Mouse (Mus musculus) cerebellum, adult 18-20 months (tissue): ENCODE data around the gene Ramp2.

ENCODE experiments used
- DNase-seq, 2 experiments: peaks; one replicate each; pipeline ENCODE4 v3.0.0; 2021

Gene Ramp2

DNA sequence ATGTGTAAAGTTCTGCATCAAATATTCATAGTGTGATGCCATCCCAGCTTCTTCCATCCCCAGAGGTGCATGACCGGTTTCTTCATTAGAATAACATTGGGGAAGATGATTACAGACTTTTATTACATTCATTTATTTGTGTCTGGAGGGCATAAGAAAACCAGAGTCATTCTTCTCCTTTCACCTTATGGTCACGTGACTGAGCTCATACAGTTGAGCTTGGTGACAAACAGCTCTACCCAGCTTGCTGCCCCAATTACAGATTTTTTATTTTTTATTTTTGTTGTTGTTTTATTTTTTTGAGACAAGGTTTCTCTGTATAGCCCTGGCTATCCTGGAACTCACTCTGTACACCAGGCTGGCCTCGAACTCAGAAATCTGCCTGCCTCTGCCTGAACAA, 26.6 kb downstream of the Ramp2 start:
- no peak for DNase-seq

DNA sequence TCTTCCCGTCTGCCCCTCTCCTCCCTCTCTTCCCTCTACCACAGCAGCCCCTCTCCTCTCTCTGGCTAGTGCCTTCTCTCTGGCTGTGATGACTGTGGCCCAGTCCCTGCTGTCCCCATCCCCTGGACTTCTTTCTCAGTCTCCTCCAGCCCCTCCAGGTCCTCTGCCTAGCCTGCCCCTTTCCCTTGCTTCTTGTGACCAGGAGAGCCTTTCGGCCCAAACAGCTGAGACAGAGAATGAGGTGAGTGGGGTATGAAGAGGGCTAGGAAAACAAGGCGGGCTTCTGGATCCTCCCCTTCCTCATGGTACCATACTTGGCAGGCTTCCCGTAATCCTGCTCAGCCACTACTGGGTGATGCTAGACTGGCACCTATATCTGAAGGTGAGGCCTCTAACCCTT, 29.5 kb downstream of the Ramp2 start:
- DNase-seq: no peak

DNA sequence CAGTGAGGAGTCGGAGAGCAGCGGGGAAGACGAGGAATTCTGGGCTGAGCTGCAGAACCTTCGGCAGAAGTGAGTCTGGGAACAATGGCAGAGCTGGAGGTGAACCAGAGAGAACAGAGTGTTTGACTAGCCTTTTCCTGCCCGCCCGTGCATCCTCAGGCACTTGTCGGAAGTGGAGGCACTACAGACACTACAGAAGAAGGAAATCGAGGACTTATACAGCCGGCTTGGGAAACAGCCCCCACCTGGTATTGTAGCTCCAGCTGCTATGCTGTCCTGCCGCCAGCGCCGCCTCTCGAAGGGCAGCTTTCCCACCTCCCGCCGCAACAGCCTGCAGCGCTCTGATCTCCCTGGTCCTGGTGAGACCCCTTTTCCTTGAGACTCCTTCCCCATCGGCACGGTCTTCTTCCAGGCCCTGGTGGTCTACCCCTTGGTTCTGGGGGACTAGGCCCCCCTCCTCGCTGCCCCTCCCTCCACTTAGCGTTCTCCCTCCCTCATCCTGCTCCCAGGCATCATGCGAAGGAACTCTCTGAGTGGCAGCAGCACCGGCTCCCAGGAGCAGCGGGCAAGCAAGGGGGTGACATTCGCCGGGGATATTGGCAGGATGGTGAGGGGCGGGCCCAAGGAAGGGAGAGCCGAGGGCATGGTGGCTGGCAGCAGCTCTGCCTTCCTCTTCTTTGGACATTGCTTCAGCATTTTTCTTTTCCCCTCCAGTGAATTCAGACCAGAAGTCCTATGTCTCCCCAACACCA, 30.7 kb downstream of the Ramp2 start:
- DNase-seq: no peak

DNA sequence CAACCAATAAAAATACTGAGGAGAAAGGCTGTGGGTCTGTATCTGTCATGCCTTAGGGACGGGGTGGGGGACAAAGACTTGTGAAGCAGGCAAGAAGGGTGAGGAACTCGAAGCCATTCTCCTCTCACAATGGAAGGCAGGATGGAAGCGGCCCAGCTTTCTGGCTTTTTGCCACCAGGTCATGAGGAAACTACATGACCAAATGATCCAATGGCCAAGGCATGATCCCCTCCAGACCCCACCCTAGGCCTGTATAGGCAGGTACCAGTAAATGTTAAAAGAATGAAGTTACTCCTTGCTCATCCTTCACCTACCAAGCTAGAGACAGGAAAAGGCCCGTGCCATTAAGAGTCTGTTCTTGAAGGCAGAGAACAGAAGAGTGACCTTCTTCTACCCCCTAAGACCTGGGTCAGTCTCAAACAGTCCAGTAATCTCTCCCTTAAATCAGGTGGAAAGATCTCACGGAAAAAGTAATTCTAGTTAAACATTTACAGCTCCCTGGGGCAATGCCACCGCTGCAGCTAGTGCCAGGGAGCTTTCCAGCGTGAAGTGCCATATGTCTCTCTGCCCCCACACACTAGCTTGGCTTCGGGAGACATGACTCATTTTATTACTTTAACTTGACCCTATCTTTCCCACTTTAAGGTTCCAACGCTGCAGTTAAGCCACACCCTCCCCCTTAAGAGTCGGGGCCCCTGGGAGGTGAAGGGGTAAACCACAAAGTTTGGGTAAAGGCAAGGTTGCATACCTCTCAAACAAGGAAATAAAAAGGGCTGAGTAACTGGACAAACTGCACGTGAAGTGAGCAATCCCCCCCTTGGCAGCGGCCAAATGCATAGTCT, 31.8 kb downstream of the Ramp2 start:
- DNase-seq: no peak

DNA sequence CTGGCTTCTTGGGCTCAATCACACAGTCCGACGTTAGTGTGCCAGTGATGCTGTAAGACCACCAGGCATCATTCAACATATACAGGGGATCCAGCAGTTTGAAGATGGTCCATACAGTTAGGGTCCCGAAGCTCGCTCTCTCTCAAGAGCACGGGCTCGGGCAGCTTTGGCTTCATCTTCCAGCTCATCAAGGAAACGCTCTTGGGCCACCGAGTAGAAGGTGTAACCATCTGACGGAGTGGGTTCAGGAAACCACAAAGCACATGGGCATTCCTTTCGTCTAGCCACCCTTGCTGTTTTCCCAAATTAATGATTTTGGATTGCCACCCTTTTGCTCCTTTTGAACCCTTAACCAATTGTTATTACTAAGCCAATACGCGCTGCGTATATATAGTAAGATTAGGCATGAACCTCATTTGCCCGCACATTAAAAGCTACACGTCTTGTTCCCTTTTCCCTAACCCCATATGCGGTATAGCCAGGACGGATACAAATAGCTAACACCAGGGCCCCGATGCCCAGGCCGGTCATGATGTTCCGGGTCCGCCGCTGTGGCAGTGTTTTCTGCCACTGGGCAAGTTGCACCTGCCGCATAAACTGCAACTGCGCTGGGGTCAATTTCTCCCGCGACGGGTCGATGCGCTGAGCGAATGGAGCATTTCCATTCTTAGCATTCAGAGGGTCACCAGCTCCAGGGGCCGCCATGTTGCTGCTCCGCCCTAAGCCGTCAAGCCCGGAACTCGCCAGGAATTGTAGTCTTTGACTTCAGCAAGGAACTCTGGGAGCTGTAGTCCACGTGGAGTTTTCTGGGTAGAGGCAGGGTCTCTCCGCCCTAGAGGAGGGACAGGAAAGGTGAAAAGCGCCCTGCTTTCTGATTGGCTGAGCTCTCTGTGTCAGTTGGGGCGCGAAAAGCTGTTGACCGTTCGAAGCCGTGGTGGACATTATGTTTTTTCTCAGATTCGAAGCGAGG, 32.7 kb downstream of the Ramp2 start, which contains the start of the genes Cntd1 and Coa3:
Gene Cntd1 (plus strand): TSS at position 790 of the 970 bp plus-strand sequence.
Gene Coa3 (minus strand): TSS at position 892 of the 970 bp plus-strand sequence.
- DNase-seq: peak; percentile 81 to 94

DNA sequence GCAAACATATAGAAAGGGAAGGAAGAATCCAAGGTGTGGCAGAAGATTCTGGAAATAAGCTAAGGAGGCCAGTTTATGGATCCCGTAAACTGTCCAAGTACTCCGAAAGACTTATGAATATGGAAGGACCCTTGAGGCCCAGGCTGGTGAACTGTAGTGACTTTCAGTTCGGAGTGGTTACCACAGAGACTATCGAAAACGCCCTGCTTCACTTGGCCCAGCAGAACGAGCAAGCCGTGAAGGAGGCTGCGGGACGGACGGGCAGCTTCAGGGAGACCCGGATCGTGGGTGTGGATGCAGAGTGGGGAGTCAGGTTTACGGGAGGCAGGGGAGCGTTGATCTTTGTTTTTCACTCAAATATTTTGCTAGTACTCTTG, 33.4 kb downstream of the Ramp2 start:
- no peak for DNase-seq

DNA sequence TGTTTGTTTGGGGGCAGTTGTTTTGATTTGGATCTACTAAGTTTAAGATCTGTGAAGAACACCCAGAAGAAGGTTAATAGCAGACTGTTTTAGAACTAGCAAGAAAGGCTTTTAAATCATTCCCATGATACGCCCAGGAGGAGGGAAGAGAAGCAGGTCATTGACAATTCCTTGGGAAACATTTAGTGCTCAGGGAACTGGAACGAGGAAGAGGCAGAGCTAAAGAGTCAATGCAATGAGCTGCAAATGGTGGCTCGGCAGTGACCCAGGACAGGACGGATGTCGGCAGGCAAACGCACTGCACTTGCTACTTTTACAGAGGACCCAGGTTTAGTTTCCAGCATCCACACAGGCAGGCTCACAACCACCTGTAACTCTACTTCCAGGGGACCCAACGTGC, 35.0 kb downstream of the Ramp2 start:
- no peak for DNase-seq

DNA sequence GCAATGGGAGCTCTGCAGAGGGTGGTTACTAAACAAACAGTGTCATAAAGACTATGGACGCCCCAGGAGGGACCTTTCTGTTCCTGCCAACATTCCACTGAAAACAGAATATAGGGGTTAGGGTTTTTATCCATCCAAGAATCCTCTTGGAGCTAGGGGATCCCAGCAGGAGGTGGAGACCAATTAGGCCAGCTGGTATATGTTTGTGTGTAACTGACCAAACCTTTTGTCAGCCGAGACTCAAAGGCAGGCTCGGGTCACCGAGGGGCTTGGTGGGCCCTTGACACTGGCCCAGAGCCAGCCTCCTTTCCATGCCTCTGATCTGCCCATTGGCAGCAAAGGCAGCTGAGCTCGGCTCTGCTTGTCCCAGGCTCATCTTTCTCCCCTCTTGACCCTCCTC, 37.1 kb downstream of the Ramp2 start:
- DNase-seq: no peak

DNA sequence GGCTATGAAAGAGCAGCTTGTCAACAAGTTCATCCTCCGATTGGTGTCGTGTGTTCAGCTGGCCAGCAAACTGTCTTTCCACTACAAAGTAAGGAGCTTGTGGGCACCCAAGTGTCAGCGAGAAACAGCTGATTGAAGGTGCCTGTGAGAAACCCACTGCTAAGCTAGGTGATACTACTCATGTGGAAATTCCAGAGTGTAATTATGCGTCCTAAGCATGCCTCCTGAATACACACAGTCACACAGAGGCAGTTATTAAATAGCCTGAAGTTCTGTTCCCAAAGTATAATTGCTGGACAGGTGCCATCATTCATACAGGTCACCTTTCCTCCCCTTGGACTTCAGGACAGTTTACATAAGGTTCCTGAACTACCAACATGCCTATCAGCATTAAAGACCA, 38.0 kb downstream of the Ramp2 start:
- DNase-seq: no peak

DNA sequence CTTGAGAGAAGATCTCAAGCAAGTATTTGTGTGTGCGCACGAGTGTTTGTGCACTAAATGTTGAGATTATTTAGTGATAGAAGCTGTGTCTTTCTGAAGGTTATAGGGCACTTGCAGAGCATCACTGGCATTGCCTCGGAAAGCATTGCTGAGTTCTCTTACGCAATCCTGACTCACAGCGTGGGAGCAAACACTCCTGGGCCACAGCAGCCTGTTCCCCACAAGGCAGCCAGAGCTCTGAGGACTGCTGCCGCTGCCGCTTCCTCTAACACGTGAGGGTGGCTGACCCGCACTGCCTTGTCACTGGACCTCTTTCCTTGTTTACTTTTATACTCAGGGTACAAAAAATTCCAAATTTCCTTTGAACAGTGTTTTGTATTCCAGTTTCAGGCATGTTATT, 41.5 kb downstream of the Ramp2 start:
- DNase-seq: no peak

DNA sequence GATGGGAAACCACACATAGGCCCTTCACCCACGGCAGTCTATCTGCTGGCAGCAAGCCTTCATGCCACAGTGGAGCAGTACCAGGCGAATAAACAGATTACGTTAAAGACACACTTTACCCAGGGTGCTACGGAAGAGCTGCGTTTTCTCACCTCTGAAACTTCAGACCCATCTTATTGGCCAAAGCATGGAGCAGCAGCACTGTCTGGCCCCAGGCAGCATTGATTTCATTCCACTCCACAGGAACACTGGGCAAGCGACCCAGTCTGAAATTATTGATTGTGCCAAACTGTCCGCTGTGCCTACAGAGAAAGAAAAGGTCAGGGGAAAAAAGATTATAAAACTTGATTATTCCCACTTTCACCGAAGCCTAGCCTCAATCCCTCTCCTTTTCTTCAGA, 45.4 kb downstream of the Ramp2 start:
- DNase-seq: no peak

DNA sequence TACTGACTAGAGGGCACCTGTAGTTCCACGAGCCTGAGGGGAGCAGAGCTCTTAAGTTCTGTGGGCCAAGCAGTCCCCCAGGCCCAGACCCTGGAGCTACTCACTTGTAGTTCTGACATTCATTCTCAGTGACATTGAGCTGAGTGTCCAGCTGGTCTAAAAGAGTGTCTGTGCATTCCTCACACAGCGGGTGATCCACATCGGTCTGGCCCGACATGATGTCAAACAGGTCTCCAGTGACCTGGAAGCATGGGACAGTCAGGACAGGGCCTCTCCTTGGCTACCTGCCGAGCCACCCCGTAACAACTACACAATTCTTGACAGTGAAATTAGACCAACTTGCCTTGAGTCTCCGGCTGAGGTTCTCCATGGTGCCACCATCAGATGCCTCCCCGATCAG, 49.4 kb downstream of the Ramp2 start:
- DNase-seq: no peak

DNA sequence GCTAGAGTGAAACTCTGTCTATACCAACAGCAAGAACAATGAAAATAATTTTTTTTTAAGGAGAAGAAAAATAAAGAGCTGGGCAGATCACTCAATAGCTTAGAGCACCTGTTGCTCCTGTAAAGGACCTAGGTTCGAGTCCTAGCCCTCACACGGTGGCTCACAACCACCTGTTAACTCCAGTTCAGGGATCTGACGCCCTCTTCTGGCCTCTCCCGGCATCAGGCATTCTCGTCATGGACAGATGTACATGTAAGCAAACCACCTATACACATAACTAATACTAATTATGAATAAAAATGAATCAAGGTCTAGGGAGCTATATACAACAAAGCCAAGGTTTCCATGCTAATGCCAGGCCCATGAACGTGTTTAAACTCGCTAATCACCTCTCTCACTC, 55.1 kb downstream of the Ramp2 start:
- DNase-seq: no peak

DNA sequence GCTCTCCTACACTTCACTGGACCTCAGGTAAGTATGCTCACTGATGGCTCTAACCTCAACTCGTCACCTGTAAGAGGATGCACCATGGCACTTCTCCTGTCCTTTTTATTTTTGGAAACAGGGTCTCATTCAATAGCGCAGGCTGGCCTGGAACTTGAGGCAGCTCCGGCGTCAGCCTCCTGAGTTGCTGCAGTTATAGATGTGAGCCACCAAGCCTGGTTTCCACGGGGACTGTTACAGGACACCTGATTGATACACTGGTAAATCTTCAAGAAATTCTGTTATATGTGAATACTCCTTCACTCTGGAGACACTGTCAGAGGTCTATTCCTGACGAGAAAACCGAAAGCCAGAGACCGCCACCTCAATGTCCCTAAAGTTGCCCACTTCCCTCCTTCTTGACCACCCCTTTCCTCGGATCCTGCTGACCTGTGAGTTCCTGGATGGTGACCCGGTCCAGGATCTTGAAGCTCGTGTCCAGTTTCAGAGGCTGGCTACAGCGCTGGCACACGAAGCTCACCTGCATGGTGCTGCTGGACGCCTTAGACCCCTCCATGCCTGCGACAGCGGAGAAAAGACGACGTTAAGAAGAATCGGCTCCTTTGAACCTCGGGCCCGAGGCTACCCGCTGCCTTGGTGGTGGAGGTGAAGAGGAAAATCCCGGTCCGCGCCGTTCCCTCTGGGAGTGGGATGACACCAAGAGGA, 55.6 kb downstream of the Ramp2 start:
- no peak for DNase-seq

DNA sequence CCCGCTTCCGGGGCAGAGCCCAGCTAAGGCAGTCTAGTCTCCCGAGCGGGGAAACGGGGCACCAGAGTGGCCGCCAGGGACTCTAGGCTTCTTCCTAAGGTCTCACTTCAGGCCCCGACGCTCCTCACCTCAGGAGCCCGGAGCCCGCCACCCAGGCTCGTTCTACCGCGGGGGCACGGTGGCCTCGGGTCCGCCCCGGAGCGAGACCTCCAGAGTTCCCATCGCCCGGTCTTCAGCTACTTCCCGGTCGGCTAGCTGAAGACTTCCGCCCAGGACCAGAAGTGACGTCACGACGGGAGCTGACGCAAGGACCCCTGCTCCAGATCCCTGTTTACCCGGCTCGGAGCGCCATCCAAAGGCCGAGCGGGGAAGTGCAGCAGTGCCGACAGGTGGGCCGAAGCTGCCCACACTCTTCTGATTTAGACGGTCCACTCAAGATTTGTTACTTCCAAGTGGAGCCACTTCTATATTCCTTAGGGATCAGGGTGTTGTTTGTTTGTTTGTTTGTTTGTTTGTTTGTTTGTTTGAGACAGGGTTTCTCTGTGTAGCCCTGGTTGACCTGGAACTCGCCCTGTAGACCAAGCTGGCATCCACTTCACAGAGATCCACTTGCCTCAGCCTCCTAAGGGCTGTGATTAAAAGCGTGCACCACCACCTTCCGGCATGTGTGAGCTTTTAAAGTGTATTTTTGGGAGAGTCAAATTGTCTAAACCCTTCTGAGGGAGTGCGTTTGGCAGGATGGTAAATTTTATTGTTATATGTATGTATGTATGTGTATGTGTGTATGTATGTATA, 56.4 kb downstream of the Ramp2 start, which contains the start of gene Becn1:
Gene Becn1 (minus strand): TSS at position 283 of the 795 bp plus-strand sequence.
- peak; percentile 98 to 99 for DNase-seq

DNA sequence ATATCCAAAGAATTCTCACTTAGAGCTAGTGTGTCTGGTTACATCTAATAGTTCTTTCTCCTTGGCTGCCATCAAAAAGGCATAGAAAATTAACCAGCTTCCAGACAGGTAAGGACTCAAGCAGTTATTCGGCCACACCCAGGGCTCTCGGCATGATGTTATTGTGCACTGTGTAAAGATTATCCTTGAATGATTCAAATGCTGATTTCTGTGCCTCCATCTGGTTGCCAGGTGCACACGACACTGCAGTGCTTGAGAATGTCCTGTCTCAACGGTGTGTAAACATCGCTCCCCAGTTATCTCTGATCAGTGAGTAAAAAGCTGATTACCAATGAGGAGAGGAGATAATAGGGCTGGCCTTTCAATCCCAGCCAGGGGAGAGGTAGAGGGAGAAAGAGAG, 61.9 kb downstream of the Ramp2 start:
- no peak for DNase-seq
